Mouse (Mus musculus) heart, adult 10 weeks (tissue): ENCODE measurements around the gene Styxl1. TPM values are rescaled to one million over a fixed set of nuclear protein-coding genes. Genes with fewer than 3 reads are reported as not detected.

Experiments used
- polyA plus RNA-seq: library from polyadenylated mRNA; stranded (reverse); fragments of 350-450 nt; fragmentation: Illumina TruSeq; extraction: RNeasy Lipid Tissue Mini Kit (QIAGEN cat#74804); gene quantifications from one replicate; pipeline ENCODE4 v1.2.3, GENCODE M21; 2014; ENCODE audit warnings: low read depth, low replicate concordance

Styxl1 gene
- not detected for polyA plus RNA-seq

DNA sequence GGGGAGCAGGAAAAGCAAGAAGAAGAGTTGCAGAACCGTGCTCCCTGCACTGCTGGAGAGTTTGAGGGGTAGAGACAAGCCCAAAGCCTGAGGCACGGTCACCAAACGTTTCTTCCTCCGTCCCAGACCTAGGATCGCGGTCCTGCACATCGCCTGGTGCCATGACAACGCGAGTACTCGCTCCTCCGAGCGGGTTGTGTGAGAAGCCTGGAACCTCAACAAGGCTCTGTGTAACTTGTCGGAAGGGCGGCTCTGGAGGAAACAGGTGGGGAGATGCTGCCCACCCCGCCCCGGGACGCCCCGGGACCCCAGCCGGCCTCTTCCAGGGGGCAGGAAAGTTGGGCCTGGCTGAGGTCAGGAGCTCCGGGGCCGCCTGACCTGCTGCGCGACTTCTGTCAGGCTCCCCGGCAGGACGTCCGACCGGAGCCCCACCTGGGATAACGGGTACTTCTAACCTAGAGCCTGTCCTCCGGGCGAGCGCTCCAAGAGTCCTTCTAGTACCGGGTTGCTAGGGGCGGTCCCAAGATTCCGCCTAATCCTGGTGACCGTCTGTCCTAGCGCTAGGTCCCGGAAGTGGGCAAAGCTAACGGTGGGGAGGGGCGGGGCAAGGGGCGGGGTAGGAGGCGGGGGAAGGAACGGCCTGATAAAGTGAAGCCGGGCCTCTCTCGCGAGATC, at the start of gene Styxl1:
Styxl1 (minus strand) TSS at position 590 of the 675 bp plus-strand sequence.

GRCm38 (mm10) chr5:135806555-135807262, 28.5 kb upstream of the Styxl1 start, which contains the start of gene Srrm3:
Gene Srrm3, plus strand, starts transcription at chr5:135806890.

DNA sequence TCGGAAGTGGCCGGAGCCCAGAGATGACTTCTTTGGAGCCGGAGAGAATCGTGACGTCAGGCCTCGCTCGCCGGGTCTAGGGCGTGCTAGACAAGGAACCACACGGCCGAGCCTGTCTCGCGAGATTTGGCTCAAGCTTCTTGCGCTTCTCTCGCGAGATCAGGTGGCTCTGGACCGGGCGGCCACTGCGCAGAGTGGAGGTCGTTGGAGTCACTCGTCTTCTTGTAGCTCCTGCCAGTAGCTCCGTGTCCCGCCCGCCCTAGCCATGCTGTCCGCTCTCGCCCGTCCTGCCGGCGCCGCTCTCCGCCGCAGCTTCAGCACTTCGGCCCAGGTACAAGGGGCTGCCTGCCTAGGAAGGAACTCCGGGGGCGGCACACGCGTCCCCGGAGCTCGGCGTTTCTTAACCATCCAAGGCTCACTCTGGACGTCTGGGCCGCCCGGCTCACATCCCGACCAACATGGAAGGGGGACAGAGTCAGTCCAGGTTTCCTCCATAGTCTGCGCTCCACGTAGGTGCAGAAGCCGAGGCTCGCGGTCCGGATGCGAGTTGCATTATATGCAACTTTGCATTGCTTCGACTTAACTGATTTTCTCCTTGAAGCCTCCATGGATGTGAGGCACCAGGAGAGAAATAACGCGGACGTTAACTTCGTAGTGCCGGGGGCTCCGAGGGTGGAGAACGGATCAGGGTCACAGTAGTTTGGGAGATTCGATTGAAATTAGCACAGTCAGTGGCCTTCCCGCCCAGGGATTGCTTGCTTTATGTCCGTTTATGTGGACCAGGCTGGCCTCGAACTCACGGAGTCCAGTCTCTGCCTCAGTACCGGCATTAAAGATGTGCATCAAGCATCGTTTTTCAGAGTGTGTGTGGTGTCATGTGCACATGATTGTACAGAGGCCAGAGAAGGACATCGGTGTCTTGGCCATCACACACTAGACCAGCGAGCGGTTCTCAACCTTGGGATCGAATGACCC, 573 bp upstream of the Styxl1 start, which contains the start of gene Mdh2:
Mdh2 (plus strand) TSS at position 10 of the 975 bp plus-strand sequence.

DNA sequence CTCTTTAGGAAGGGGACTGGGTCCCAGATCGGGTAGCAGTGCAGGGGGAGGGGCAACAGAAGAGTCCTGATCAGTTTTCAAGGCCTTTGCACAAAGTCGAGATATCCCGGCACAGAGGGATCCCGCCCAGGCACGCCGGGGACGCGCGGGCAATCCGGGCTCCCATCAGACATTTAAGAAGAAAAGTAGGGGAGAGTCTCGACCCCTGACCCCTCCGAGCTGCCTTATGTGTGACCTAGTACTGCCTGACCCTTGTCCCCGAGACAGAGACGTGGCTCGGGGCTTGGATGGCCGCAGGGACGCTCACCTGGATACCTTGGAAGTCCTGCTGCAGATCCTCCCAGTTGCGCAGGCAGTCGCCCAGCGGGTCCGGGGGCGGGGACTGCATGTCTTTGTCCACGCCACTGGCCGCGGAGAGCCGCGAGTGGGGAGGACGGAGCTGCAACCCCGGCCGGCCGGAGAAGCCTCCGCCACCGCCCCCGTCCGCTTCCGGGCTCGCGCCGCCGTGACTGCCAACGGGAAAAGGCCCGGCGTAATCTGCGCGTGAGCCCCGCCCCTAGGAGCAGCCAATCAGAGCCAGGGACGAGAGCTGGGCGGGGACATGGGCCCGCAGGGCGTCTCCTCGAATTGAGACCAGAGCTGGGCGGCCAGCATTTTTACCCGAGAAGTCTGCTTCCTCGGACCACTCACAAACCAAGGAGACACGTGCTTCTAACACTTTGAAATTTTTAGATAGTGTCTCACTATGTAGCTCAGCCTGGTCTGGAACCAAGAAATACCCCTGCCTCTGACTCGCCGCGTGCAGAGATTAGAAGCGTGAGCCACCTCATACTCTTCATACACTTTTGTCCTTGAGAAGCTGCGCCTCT, 34.2 kb downstream of the Styxl1 start, which contains the start of gene Tmem120a:
Tmem120a (minus strand) TSS at position 708 of the 869 bp plus-strand sequence.

Other genes starting within 250 kb of the Styxl1 start
- gene Hip1, start 233.3 kb downstream of the Styxl1 start, polyA plus RNA-seq = 21.3 TPM
- not detected for gene Ccl26, start 214.8 kb downstream of the Styxl1 start, polyA plus RNA-seq
- gene Ccl24, start 205.3 kb downstream of the Styxl1 start, polyA plus RNA-seq = 3.9 TPM
- 12.3 TPM for gene Rhbdd2, start 145.8 kb downstream of the Styxl1 start, polyA plus RNA-seq
- gene Por, start 108.4 kb downstream of the Styxl1 start, polyA plus RNA-seq = 41.4 TPM
- 18.0 TPM for gene Tmem120a, start 33.9 kb downstream of the Styxl1 start, polyA plus RNA-seq
- gene Mdh2, start 95 bp upstream of the Styxl1 start, polyA plus RNA-seq = 1,891 TPM
- not detected for gene Srrm3, start 28.5 kb upstream of the Styxl1 start, polyA plus RNA-seq
- 407 TPM for gene Hspb1, start 109.5 kb upstream of the Styxl1 start, polyA plus RNA-seq
- 147 TPM for gene Ywhag, start 156.2 kb upstream of the Styxl1 start, polyA plus RNA-seq
- 1.9 TPM for gene Ssc4d, start 196.1 kb upstream of the Styxl1 start, polyA plus RNA-seq
- gene Zp3, start 201.7 kb upstream of the Styxl1 start, polyA plus RNA-seq = not detected
- gene Dtx2, start 216.4 kb upstream of the Styxl1 start, polyA plus RNA-seq = 6.9 TPM